Mouse (Mus musculus) frontal cortex, postnatal 36 days (tissue): Measurements from ENCODE around the gene Foxj1.
"Not testable (repeated sequence)": the region's sequence is repeated elsewhere in the genome, so short reads cannot be mapped to it uniquely, and the experiment has no call there.

ENCODE experiments used
- DNase-seq, 2 experiments: peaks; one replicate each; pipeline ENCODE4 v3.0.0; 2022; ENCODE audit warnings: low spot score in 2 of 2

The Foxj1 gene

DNA sequence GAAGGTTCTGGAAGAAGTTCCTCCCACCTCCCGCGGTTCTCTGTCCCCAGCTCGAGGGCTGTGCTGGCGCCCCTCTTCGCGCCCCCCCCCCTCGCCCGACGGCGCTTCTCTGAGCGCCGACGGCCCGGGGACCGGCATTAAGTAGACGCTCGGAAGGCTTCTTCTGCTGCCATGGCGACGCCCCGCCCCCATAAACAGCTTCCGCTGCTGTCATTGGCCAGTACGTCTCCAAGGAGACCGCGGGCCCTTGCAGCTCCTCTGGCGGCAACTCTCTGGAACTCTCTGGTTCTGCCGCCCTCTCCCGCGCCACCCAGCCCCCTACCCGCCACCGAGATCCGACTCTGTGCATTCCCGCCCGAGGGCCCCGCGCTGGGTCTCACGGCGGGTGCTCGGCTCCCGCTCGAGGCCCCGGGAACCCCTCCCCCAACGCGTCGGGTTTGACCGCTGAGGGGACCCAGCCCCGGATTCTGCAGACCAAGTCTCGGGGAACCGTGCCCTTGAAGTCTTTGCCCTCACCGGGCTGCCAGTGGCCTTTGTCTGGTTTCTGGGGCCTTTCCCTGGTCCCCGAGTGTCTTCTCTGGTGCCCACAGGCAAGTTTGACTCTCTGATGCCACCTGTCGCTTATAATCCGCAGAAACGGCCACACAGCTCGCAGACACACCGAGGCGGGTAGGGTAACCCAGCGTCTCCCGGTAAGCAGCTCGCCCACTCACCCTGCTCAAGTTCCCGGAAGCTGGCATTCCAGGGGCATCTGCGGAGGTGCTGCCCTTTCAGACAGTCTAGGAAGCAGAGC lies at the start of gene Foxj1:
Gene Foxj1 (minus strand): TSS at position 156 of the 793 bp plus-strand sequence.
- peak; percentile 97 to 98 for DNase-seq

DNA sequence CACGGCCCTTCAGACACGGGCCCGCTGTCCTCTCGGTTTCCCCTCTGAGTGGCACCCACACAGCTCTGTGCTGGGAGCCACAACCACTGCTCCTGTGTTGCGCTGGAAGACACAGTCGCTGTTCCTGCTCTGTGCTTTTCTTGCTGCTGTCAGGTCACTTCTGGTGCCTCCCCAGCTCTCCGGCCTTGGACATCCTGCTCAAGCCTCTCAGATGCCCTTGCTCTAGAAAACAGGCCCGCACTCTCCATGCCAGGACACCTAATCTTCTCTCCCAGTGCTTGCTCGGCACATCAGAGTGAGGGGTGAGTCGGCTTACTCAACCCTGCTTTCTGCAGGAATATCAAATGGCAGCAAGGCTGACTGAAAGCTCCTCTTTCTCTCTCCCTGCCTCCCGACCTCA lies 49.0 kb upstream of the Foxj1 start:
- DNase-seq, result no peak

GRCm38 (mm10) chr11:116383070-116383469 lies 47.9 kb upstream of the Foxj1 start:
- DNase-seq, result not testable (repeated sequence)

- no peak for DNase-seq
Measured at GRCm38 (mm10) chr11:116380767-116381166, 45.6 kb upstream of the Foxj1 start.

- DNase-seq, result no peak
Measured at GRCm38 (mm10) chr11:116379530-116379929, 44.3 kb upstream of the Foxj1 start.

DNA sequence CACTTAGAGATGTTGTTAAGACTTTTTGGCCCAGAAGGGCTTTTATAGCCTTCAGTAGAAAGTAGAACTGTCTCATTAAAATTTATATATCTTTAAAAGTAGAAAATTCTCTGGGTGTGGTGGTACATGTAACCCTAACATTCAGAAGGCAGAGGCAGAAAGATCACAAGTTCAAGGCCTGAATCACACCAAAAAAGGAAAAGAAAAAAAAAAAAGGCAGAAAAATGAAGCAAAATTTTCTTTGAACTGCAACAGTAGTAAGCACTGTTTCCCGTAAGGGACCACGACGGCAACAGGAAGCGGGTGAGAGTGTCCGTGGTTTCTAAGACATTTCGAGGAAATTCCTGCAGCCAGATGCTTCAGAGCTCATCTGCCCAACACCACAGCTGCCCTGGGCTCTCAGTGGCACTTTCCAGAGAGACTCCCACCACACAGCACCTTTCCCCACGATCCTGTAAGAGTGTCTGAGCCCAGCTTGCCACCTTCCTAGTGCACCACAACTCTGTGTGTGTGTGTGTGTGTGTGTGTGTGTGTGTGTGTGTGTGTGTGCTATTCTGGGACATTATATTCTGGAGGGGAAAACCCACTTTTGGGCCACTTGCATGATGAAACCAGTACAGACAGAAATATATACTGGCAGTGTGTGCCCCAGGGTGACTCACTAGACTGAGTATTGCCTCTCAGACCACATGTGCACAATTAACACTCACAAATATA lies 41.9 kb upstream of the Foxj1 start:
- DNase-seq, result no peak

GRCm38 (mm10) chr11:116371894-116372450 lies 36.8 kb upstream of the Foxj1 start:
- no peak for DNase-seq

DNA sequence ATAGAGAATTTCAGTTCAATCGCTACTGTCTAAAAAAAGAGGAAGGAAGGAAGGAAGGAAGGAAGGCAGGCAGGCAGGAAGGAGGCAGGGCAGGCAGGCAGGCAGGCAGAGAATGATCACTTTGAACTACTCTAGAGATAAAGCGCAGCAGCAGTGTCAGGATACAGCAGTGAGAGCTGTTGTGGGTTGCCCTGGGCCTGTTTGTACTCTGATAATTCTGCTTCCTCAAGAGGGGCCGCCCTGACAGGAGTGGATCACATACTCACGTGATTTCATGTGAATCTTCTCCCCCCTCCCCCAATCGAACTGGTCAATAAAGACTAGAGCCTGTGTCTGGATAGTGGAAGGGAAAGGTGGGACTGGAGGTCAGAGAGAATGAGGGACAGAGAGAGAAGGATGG lies 34.4 kb upstream of the Foxj1 start:
- DNase-seq, result no peak

DNA sequence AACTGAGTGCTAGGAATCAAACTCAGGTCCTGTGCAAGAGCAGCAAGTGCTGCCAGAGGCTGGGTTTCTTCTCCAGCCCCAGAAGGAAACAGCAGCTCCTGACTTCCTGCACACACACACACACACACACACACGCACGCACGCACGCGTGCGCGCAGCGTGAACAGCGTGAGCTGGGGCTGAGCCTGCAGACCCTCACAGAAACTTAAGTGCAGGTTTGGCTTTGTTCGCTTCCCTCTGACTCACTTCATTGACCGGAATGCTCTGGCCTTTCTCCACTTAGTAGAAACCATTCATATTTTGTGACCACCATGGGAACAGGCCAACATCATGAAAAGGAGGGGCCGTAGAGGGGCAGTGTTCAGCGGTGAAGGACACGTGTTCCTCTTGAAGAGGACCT lies 33.9 kb upstream of the Foxj1 start:
- DNase-seq, result no peak

GRCm38 (mm10) chr11:116368116-116368515 lies 32.9 kb upstream of the Foxj1 start:
- peak; percentile 79 for DNase-seq

GRCm38 (mm10) chr11:116366647-116367046 lies 31.4 kb upstream of the Foxj1 start:
- DNase-seq, result no peak

DNA sequence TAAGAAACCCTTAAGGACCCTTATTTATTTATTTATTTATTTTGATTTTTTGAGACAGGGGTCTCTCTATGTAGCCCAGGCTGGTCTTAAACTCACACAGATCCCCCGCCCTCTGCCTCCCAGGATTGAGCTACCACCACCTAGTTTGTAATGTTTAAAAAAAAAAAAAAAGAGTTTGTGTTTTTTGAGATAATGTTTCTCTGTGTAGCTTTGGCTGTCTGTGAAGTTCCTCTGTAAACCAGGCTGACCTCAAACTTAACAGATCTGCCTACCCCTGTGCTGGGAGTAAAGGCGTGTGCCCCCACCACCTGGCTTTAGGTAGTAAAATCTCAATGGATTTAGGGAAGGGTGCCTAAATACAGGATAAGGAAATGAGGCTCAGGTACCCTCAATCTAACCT lies 30.9 kb upstream of the Foxj1 start:
- DNase-seq, result no peak

DNA sequence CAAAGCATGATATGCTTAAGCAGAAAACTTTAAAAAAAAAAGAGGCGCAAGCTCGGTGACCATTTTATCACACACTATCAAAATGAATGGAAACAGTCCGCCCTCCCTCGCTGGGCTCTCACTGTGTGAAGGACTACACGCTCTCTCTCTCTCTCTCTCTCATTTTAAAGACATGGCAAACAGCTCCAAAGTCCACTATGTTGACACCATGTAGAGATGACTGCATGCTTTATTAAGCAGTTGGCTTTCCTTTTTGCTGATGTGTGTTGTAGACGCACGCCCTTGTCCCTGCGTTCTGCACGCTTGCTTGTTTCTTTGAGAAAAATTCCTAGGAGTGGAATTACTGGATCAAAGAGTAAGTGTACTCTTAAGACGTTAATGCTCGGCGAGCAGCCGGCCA lies 30.2 kb upstream of the Foxj1 start:
- DNase-seq, result no peak

DNA sequence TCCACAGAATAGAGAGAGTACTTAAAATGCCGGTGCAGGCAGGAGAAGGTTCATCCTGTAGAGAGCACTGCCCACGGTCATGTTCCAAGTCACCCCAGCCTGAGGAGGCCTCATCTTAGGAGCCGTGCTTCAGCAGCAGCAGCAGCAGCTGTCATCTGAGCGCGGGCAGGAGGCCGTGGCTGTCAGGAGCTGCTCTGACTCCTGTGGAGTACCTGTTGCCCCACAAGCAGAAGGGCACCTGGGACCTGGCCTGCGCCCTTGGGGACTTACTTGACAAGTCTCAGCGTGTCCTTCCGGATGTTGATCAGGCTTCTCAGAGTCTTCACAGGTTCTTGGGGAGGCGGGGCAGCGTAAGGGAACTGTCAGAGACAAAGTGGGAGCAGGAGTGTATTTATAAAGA lies 26.8 kb upstream of the Foxj1 start:
- DNase-seq, result no peak

- not testable (repeated sequence) for DNase-seq
Measured at GRCm38 (mm10) chr11:116360915-116361314, 25.7 kb upstream of the Foxj1 start.

DNA sequence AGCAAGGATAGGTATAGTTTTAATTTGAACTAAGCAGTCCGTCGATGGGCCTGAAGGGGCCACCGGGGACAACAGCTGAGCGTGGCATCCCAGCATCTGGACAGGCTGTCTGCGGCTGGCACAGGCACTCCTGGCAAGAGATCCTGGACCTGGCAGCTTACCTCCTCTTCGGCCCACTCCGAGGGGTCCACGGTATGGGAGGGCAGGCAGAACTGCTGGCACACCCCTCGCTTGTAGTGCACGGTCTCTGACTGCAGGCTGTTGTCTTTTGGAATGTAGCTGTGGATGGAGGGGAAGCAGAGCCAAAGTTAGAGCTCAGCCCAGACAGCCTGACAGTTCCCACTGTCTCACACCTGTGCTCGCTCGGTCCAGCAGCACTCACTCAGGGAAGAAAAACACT lies 24.5 kb upstream of the Foxj1 start:
- DNase-seq, result no peak

GRCm38 (mm10) chr11:116358926-116359637 lies 23.9 kb upstream of the Foxj1 start:
- DNase-seq, result no peak

DNA sequence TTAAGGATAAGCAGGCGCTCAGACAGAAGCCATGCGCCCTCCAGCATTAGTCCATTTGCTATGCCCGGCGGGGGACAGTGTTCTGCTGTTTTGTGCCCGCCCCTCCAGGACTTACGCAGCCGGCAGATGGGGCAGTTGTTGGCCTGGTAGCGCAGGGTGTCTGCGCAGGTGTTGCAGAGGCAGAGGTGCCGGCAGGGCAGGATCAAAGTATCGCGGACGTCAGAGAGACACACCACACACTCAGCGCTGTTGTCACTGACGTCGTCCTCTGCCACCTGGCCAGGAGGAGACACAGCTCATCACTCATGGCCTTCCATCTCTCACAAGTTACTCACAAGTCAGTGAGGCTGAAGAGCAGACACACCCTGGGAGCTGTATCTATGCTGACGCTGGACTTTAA lies 19.3 kb upstream of the Foxj1 start:
- no peak for DNase-seq

DNA sequence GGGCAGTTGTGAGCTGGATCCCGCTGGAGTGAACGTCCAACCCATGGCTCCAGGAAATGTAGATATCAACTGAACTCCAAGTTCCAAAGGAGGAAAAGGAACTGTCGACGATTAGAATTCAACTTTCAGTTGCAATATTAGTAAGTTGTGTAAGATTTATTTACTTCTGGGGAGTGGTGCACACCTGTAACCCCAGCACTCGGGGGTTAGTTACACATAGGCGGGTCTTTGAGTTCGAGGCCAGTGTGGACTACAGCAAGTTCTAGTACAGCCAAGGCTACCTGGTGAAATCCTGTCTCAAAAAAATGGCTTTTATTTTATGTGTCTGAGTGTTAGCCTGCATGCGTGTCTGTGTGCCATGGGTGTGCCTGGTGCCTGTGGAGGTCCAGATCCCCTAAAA lies 18.3 kb upstream of the Foxj1 start:
- no peak for DNase-seq

DNA sequence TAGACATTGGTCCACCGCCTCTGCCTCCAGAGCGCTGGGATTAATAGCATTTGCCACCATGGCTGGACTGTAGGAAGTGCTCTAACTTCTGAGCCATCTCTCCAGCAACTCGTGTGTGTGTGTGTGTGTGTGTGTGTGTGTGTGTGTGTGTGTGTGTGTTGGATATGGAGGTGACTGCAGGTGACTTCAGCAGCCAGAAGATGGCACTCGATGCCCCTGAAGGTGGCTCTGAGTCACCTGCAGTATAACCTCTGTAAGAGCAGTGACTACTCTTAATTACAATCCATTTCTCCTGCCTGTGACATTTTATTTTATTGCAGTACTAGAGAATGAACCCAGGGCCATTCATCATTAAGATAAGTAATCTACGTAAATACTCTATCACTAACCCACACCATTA lies 16.1 kb upstream of the Foxj1 start:
- no peak for DNase-seq

- no peak for DNase-seq
Measured at GRCm38 (mm10) chr11:116347955-116348354, 12.8 kb upstream of the Foxj1 start.

DNA sequence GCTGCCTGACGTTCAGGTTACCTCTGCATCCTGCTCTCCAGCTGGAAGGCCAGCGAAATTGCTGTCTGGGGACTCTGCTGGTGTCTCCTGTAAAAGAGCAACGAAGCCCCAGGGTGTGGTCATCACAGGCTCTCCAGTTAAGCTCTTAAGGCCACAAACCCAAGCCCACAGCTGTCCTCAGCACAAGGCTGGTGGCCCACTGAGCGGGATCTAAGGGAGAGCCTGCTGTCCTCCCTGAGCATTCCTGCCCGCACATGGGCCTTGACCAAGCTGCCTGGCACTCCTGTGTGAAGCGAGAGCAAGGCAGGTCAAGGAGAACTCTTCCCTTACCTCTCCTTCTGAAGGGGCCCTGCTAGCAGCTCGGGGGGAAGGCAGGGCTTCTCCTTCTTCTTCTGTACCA lies 11.8 kb upstream of the Foxj1 start:
- no peak for DNase-seq
